Mouse (Mus musculus): Measurements from ENCODE around the gene Mpp2. TPM values are rescaled to one million over a fixed set of nuclear protein-coding genes. Genes with fewer than 3 reads are reported as not detected.
A peak's percentile ranks its signal among the peaks of the same experiment; 100 is the strongest.

Mpp2 gene
- polyA plus RNA-seq, 1 experiment from 2014 or later, result 23.9 TPM

GRCm38 (mm10) chr11:102029966-102030365 lies 58.3 kb downstream of the Mpp2 start:
- peaks cover 31% of the 10 kb centered on the region for H3K4me1 ChIP-seq
- no peak for ATAC-seq (ENCODE audit: low FRiP score, low read depth)
- no peaks in the 10 kb centered on the region for H3K27me3 ChIP-seq (replicated peaks)
- no peaks in the 10 kb centered on the region for H3K36me3 ChIP-seq
- WGBS, result 26% methylated on average over 7 of the region's 7 CpGs
- no peaks in the 10 kb centered on the region for H3K9me3 ChIP-seq
- no peak overlapping the region for H3K4me3 ChIP-seq
- H3K9ac ChIP-seq, result no peak overlapping the region
- H3K27ac ChIP-seq, result no peak overlapping the region
- H3K4me2 ChIP-seq (replicated peaks), result no peak overlapping the region

- ATAC-seq (ENCODE audit: low FRiP score, low read depth), result no peak
- H3K9ac ChIP-seq, result no peak overlapping the region
- H3K27ac ChIP-seq, result no peak overlapping the region
- no peaks in the 10 kb centered on the region for H3K27me3 ChIP-seq (replicated peaks)
- no peaks in the 10 kb centered on the region for H3K9me3 ChIP-seq
- 86% methylated on average over 4 of the region's 4 CpGs for WGBS
- no peak overlapping the region for H3K4me3 ChIP-seq
- no peak overlapping the region for H3K4me2 ChIP-seq (replicated peaks)
- H3K4me1 ChIP-seq, result peaks cover 37% of the 10 kb centered on the region
- no peaks in the 10 kb centered on the region for H3K36me3 ChIP-seq
Measured at GRCm38 (mm10) chr11:102029304-102029703, 59.0 kb downstream of the Mpp2 start.

DNA sequence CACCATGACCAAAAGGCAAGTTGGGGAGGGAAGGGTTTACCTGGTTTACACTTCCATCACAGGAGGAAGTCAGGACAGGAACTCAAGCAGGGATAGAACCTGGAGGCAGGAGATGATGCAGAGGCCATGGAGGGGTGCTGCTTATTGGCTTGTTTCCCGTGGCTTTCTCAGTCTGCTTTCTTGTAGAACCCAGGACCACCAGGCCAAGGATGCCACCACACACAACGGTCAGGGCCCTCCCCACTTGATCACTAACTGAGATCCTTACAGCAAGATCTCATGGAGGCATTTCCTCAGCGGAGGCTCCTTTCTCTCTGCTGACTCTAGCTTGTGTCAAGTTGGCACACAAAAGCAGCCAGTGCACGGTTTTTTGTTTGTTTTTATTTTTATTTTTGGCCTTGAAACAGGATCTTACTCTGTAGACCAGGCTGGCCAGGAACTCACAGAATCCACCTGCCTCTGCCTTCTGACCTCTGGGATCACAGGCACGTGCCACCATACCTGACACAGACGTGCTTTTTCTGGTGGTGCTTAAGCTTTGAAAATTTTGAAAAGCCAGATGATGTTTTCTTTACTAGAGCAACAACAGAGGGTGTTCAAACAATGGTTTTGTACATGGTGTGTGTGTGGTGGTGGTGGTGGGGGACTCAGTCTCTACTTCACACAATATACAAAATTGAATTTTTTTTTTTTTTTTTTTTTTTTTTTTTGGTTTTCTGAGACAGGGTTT lies 60.1 kb downstream of the Mpp2 start, which contains the start of gene Mpp3:
Gene Mpp3, minus strand, starts transcription at position 375 of the 730 bp plus-strand sequence.
- ATAC-seq (ENCODE audit: low FRiP score, low read depth), result no peak
- Histone ChIP-seq H3K27ac (peak within 1 kb of the TSS; percentile 87), H3K36me3 (peaks cover 5% of the 10 kb centered on the region; the same call in 1 of the 2 replicates), H3K4me2 (replicated peaks) (peak within 1 kb of the TSS; percentile 83), H3K9ac (0 out of 2 replicates have a peak within 1 kb of the TSS, but pooled peaks have one; percentile 3), H3K4me3 (peak within 1 kb of the TSS; percentile 70), H3K4me1 (peaks cover 48% of the 10 kb centered on the region), H3K9me3 (no peaks in the 10 kb centered on the region), H3K27me3 (replicated peaks) (0 out of 2 replicates have a peak, but pooled peaks cover 4% of the 10 kb centered on the region)
- 73% methylated on average over 6 of the region's 6 CpGs for WGBS

- Histone ChIP-seq H3K4me2 (replicated peaks) (peak overlapping the region; percentile 83), H3K27ac (peak overlapping the region; percentile 87), H3K4me1 (peaks cover 49% of the 10 kb centered on the region), H3K27me3 (replicated peaks) (0 out of 2 replicates have a peak, but pooled peaks cover 4% of the 10 kb centered on the region), H3K9me3 (no peaks in the 10 kb centered on the region), H3K9ac (0 out of 2 replicates have a peak overlapping the region, but pooled peaks have one; percentile 3), H3K36me3 (peaks cover 8% of the 10 kb centered on the region), H3K4me3 (peak overlapping the region; percentile 70)
- peak; percentile 42 for ATAC-seq (ENCODE audit: low FRiP score, low read depth)
- 3% methylated on average over 12 of the region's 12 CpGs for WGBS
Measured at GRCm38 (mm10) chr11:102027361-102028017, 60.8 kb downstream of the Mpp2 start.

- Histone ChIP-seq H3K4me1 (peaks cover 49% of the 10 kb centered on the region), H3K27me3 (replicated peaks) (0 out of 2 replicates have a peak, but pooled peaks cover 4% of the 10 kb centered on the region), H3K27ac (peak overlapping the region; percentile 87), H3K4me2 (replicated peaks) (peak overlapping the region; percentile 83), H3K4me3 (peak overlapping the region; percentile 70), H3K9me3 (no peaks in the 10 kb centered on the region), H3K36me3 (peaks cover 10% of the 10 kb centered on the region), H3K9ac (peak overlapping the region; percentile 88)
- WGBS, result 1% methylated on average over 67 of the region's 73 CpGs
- peak; percentile 92 for ATAC-seq (ENCODE audit: low FRiP score, low read depth)
Measured at GRCm38 (mm10) chr11:102026694-102027360, 61.5 kb downstream of the Mpp2 start.

DNA sequence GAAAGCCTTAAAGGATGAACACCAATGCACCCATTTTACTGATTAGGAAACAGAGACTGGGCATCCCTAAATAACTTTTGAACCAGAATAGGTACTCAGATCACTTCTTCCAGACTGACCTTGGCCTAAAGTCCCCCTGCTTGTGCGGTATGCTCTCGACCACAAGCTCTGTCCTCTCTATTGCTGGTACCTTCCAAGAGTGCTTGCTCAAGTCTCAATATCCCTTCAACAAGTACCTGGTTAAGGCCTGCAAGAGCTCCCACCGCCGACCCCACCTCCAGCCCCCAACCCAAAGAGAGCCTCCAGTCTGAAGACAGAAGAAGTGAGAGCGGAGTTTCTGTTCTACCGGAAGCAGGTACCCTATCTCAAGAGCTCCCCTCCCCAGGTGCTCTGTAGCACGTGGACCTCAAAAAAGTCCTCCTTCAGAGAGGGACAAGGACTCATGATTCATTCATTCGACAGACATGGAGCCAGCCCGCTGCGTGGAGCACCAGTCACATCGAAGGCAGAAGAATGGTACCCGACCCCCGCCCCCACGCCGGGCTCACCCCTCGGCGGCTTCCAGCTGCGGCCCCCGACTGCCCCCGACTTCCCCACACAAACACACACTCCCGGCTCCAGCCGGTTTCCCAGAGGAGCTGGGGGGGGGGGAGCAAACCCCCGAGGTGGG lies 62.2 kb downstream of the Mpp2 start:
- 0 out of 2 replicates have a peak, but pooled peaks cover 4% of the 10 kb centered on the region for H3K27me3 ChIP-seq (replicated peaks)
- H3K4me2 ChIP-seq (replicated peaks), result peak overlapping the region; percentile 83
- H3K27ac ChIP-seq, result peak overlapping the region; percentile 87
- H3K4me1 ChIP-seq, result peaks cover 49% of the 10 kb centered on the region
- 3% methylated on average over 23 of the region's 23 CpGs for WGBS
- no peaks in the 10 kb centered on the region for H3K9me3 ChIP-seq
- H3K4me3 ChIP-seq, result peak overlapping the region; percentile 70
- H3K36me3 ChIP-seq, result peaks cover 16% of the 10 kb centered on the region
- H3K9ac ChIP-seq, result peak overlapping the region; percentile 88
- ATAC-seq (ENCODE audit: low FRiP score, low read depth), result peak; percentile 14

- Histone ChIP-seq H3K27me3 (replicated peaks) (0 out of 2 replicates have a peak, but pooled peaks cover 4% of the 10 kb centered on the region), H3K36me3 (peaks cover 20% of the 10 kb centered on the region), H3K4me1 (peaks cover 47% of the 10 kb centered on the region), H3K9me3 (no peaks in the 10 kb centered on the region), H3K4me2 (replicated peaks) (peak overlapping the region; percentile 83), H3K4me3 (peak overlapping the region; percentile 70; the same call in 1 of the 2 replicates), H3K9ac (peak overlapping the region; percentile 88), H3K27ac (no peak overlapping the region)
- 34% methylated on average over 7 of the region's 7 CpGs for WGBS
- no peak for ATAC-seq (ENCODE audit: low FRiP score, low read depth)
Measured at GRCm38 (mm10) chr11:102025354-102025753, 63.0 kb downstream of the Mpp2 start.

- Histone ChIP-seq H3K9me3 (no peaks in the 10 kb centered on the region), H3K4me2 (replicated peaks) (peak overlapping the region; percentile 83), H3K27me3 (replicated peaks) (0 out of 2 replicates have a peak, but pooled peaks cover 4% of the 10 kb centered on the region), H3K9ac (peak overlapping the region; percentile 88; the same call in 1 of the 2 replicates), H3K4me1 (peaks cover 45% of the 10 kb centered on the region), H3K4me3 (peak overlapping the region; percentile 70; the same call in 1 of the 2 replicates), H3K27ac (no peak overlapping the region), H3K36me3 (peaks cover 25% of the 10 kb centered on the region)
- ATAC-seq (ENCODE audit: low FRiP score, low read depth), result no peak
- WGBS, result 84% methylated on average over 4 of the region's 4 CpGs
Measured at GRCm38 (mm10) chr11:102024875-102025274, 63.4 kb downstream of the Mpp2 start.

DNA sequence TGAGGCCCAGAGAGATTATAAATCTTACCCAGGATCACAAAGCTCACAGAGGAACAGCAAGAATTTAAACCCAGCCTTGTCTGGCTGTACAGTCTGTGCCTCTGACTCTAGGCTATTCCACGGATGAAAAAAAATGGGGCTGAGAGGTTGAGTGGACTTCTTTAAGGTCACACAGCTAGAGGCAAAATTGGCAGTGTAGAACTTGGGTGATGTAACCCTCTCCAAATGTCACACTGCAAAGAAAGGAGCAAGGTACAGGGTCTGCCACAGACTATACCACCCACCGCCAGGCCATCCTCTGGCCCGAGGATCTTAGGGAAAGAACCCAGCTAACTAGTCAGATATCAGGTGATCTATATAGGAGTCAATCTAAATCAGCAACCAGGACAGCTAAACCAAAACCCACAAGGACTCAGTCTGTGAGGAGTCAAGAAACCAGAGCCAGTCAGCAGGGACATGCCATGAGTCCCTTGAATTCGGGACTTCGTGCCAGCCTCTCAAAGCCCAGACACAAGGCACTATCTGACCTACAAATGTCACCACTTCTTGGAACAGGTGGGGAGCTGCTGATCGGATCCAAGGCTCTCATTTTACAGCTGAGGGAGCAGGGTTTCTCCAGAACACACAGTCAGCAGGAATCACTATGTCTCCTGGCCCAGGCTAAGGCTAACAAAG lies 64.1 kb downstream of the Mpp2 start:
- no peak for ATAC-seq (ENCODE audit: low FRiP score, low read depth)
- Histone ChIP-seq H3K27ac (no peak overlapping the region), H3K4me1 (peaks cover 45% of the 10 kb centered on the region), H3K4me3 (no peak overlapping the region), H3K27me3 (replicated peaks) (0 out of 2 replicates have a peak, but pooled peaks cover 4% of the 10 kb centered on the region), H3K36me3 (peaks cover 27% of the 10 kb centered on the region), H3K4me2 (replicated peaks) (peak overlapping the region; percentile 83; the same call in 1 of the 2 replicates), H3K9ac (no peak overlapping the region), H3K9me3 (no peaks in the 10 kb centered on the region)
- WGBS, result 87% methylated on average over 6 of the region's 6 CpGs

DNA sequence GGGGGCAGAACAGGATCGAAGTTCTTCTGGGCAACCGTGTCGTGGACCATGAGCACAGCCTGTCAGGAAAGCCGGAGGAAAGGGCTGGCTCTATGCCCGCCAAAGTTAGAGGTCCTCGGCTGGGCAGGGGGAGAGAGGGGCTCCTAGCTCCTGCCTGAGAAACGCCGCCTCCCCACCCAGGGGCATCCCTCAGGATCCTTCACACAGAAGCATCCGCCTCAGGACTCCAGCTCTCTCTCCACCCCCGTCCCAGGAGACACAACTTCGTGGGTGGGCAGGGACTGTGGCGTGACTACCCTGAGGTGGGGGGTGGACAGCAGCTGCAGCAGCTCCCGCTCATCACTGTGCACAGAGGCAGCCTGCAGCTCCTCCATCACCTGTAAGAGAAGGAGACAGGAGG lies 64.9 kb downstream of the Mpp2 start:
- H3K4me1 ChIP-seq, result peaks cover 45% of the 10 kb centered on the region
- H3K9ac ChIP-seq, result no peak overlapping the region
- ATAC-seq (ENCODE audit: low FRiP score, low read depth), result no peak
- H3K4me3 ChIP-seq, result no peak overlapping the region
- no peak overlapping the region for H3K27ac ChIP-seq
- 0 out of 2 replicates have a peak, but pooled peaks cover 4% of the 10 kb centered on the region for H3K27me3 ChIP-seq (replicated peaks)
- 0 out of 2 replicates have a peak overlapping the region, but pooled peaks have one; percentile 16 for H3K4me2 ChIP-seq (replicated peaks)
- no peaks in the 10 kb centered on the region for H3K9me3 ChIP-seq
- peaks cover 32% of the 10 kb centered on the region for H3K36me3 ChIP-seq
- 75% methylated on average over 13 of the region's 13 CpGs for WGBS

- H3K9ac ChIP-seq, result no peak overlapping the region
- ATAC-seq (ENCODE audit: low FRiP score, low read depth), result no peak
- no peak overlapping the region for H3K27ac ChIP-seq
- 93% methylated on average over 5 of the region's 5 CpGs for WGBS
- no peak overlapping the region for H3K4me2 ChIP-seq (replicated peaks)
- H3K4me1 ChIP-seq, result peaks cover 31% of the 10 kb centered on the region
- H3K36me3 ChIP-seq, result peaks cover 52% of the 10 kb centered on the region
- H3K9me3 ChIP-seq, result no peaks in the 10 kb centered on the region
- H3K4me3 ChIP-seq, result no peak overlapping the region
- 0 out of 2 replicates have a peak, but pooled peaks cover 4% of the 10 kb centered on the region for H3K27me3 ChIP-seq (replicated peaks)
Measured at GRCm38 (mm10) chr11:102021196-102021595, 67.1 kb downstream of the Mpp2 start.

Data from neural tube, embryonic 12.5 days (tissue).